Mouse (Mus musculus) natural killer cell, adult 2 months (primary cell): ENCODE data around the gene Eepd1.

Source experiments
- DNase-seq, 2 experiments: peaks; one replicate each; pipeline ENCODE4 v3.0.0; 2022; ENCODE audit warnings: low spot score in 2 of 2

The Eepd1 gene

DNA sequence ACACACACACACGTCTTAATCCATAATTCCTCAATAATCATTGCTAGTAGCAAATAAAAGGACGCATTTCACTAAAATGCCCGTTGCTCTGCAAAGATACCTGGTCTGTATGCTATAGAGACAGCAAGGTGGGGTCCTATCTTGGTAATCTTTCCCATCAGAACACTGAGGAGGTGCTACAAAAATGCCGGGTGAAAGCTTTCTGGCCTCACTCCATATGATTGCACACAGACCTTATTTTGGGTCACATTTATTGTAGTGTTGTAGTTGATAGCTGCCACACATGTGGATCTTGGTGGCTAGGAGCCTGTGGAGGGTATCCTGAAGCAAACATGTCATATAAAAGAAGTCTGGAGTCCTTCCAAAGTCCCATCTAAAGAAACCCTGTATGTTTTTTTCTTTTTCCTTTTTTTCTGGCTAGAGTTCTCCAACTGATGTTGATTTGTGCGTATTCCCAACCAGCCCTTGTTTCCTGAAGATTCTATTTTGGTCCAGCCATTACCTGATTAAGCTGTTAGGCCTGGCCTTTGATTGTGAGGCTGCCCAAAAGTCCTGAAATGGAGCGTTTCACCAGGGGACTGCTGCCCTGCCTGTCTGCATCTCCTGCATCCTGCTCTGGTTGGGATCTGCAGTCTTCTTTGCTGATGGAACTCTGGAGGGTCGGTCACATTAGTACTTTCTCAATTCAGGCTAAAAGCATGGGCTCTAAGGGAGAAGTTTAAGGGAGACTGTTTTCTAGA is 8.0 kb downstream of the Eepd1 start:
- no peak for DNase-seq

DNA sequence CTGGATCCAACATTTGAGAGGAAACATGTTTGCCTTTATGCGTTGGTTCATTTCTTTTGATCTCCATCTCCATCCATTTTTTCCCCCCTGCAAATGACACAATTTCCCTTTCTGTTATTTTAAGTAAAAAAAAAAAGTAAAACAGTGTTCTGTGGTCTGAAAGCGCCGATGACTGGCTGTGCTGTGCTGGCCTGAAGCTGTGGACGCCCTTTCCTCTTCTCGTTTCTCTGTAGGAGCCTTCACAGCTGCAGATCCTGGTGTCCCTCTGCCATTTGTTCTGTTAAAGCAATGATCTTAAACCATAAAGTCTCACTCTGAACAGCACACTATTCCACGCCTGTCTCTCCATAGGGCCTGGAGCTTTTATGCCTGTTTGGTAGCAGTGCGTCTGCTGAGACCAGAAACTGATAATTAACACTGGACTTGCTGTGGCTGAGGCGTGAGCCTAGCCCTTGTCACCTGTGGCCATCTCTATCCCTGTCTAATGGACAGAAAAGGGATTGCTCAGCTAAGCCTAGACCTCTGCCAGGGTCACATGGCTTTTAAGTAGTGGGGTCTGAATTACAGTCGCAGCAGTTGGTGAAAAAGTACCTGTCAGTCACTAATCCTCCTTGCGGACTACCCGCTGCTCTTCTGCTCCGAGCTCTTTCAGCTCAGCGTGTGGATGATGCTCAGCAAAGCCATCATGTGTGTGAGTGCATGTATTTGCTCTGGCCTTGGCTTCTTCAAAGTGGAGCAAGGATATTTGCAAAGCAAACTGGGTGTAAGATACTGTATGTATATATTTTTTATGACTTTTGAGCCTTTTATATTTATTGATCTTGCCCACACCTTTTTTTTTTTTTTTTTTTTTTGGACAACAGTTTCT is 9.2 kb downstream of the Eepd1 start:
- DNase-seq: no peak

DNA sequence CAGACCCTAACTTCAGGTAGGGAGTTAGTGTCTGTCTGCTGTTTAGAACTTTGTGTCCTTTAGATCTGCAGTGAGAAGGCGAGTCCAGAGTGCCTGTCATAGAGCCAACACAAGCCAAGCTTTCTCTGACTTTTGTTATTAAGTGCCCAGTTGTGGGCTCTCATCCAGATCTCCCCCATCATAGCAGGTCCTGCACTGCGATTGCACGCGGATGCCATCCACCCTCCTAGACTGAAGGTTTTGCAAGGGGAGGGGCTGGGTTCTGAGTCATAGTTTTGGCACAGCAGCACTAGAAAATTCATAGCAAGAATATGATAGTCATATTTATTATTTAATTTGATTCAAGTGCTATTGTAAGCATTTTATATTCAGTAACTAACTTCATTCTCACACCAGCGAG is 12.6 kb downstream of the Eepd1 start:
- DNase-seq: no peak

DNA sequence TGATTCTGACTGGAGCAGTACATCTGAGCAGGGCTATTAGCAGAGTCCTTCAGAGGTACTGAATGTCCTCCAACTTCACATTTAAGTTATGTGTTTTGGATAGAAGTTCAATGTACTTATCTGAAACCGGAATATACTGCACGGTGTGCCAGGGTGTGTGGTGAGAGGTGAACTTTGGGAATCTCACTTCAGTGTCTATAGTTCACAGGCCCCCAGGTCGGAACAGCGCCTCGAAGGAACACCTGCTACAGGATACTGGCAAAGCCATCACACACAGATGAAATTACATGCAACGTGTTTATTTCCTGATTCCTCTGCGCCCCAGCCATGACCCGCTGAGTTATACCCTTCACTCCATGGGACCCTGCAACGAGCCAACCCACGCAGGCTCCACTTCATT is 14.3 kb downstream of the Eepd1 start:
- DNase-seq: no peak

DNA sequence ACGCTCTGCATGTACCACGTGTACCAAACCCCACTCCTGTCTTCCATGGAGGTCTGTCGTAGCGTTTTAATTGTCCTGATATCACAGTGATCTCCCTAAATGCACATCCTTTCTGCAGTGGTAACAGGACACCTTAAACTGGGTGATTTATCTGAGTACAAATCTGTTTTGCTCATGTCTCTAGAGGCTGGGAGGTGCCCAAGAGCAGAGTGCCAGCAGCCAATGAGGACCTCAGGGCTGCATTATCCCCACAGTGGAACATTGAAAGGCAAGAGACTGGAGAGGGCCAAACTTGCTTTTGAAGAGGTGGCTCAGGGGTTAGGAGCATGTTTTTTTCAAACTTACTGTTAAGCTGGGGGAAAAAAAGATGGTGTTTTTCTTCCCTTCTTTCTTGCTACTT is 14.8 kb downstream of the Eepd1 start:
- no peak for DNase-seq

DNA sequence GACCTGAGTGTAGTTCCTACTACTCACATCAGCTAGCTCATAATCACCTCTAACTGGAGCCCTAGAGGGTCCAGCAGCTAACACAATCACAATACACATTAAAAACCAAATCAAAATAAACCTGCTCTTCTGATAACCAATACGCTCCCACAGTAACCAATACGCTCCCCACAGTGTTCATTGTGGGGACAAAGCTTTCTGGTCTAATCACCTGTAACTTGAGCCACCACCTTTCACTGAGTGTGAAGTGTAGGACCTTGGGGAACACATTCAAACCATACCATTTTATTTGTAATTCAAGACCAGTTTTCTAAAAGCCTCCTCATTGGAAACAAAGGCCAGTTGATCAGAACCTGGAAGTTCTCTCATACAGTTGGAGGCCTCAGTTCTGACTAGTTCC is 15.4 kb downstream of the Eepd1 start:
- no peak for DNase-seq

DNA sequence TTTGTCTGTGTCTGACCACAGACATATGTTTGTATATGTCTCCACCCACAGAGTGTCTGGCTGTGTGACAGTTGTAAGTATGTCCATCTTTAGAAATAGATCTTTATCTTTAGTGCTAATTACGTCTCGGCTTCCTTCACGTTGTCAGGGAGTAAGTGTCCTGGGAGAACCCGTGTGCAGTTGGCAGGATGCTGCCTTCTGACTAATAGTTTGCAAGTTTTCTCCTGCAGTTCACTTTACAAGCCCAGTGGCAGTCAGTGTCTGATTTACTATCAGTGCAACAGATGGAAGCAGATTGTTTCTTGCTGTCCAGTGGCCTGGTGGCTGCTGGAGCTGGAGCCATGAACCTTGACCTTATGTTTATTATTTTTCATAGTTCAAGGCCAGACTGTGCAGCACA is 17.4 kb downstream of the Eepd1 start:
- DNase-seq: no peak

DNA sequence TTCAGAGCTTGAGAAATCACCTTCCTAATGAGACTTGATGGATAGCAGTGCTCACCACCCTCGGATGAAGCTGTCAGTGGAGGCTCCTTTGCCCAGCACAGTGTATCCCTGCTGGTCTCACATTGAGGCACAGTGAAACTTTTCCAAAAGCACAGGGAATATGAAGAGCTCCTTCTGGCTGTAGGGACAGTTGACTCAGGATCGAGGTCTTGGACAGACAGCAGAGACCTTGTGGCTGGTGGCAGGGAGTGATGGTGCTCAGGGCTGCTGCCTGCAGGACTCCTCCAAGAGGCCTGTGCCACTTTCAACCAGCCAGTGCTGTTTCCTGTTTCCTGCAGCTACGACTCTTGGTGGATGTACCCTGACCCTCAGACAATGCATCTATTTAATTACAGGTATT is 18.0 kb downstream of the Eepd1 start:
- DNase-seq: no peak

DNA sequence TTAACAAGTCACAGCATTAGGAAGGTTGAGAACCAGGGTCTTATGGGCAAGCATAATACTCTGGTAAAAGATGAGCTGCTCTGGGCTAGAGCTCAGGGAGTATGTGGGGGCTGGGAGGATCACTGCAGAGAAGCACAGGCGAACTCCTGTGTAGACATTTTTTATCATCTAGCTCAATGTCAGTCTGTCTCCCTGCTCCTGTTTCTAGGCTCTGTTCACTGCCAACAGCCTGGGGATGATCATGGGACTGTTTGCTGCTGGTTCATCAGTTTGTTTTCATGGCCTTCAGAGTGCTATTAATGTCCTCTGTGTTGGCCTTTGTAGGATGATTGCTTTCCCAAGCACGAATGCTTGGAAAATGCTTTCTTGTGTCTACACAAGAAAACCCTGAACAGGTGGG is 18.7 kb downstream of the Eepd1 start:
- DNase-seq: no peak

DNA sequence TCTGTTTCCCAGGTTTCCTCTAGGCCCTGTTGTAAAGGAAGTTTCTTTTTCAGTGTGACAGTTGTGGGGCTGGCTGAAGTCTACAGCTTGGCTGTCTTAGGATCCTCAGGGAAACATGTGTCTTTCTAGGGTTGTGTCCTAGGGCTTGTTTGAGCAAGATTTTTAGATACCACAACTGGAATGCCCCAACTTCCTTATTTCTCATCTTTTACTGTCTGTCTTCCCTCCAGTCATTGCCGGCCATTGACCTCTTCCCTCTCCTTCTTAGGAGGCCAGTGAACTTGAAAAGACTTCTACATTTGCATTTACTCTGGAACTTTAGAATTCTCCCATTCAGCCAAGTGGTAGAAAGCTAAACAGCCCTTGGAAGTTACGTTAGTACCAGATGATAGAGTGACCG is 27.5 kb downstream of the Eepd1 start:
- no peak for DNase-seq

DNA sequence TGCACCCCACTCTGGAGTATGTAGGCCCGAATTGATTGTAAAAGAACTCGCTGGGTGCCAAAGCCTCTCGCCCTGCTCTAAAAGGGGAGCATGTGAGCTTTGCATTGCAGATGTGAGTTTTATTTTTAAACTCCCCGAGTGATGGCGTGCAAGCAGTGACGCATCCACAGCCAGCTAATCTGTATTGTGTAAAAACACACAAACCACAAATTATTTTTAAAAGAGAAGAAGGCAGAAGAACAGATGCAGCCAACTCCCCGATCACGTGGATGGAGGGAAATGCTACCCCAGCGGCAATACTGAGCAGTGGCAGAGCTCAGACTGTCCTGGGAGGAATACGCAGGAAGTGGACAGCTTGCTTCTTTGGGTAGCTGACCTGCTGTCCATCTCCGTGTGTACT is 29.2 kb downstream of the Eepd1 start:
- DNase-seq: peak in 1 of 2 experiments; percentile 4

DNA sequence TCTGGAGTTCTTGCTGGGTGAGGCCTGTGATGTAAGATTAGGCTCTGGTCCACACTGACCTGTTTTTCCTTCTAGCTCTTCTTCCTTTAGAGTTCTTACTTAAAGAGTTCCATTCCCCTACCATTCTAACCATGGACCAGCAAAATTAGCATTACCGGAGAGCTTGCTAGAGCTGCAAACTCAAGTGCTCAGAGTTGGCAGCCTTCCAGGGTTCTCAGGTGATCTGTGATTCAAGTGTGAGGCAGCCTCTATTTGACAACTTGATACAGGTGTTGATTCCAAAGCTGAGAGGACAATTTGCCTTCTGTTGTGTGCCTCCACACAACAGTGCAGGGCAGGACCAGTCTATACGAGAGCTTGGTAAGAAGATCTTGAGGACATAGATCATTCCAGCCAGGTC is 31.7 kb downstream of the Eepd1 start:
- no peak for DNase-seq

DNA sequence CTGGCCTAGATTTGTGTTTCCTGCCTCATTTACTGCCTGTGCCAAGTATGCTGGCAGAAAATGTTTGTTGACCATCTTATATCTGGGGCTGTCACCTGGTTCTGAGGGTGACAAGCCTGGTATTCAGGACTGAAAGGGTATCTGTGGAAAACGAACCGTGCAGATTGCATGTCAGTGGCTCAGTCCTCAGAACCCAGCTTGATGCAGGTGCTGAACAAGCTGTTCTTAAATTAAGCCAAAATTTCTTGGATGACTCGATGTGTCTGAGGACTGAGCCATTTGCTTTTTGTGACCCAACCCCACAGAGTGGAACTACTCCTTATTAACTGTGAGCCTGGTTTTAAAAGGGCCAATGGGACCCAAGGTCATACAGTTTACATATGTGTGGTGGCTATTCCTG is 32.2 kb downstream of the Eepd1 start:
- no peak for DNase-seq

DNA sequence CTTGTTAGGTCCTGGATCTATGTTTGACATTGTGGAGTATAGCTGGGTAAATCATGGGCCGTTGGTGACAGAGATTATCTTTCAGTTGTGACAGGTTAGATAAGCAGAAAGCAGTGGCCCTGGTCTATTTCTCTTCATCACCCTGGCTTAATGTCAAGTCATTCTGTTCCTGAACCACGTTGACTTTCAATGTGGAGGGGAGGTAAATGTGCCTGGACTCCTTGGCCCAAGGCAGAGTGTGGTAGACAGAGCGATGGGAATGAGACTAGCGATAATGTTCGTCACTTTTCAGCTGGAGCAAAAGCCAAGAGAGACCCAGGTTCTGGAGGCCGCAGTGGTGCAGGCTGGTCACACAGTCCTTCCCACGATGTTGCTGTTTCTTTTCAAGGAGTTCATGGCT is 35.3 kb downstream of the Eepd1 start:
- no peak for DNase-seq

DNA sequence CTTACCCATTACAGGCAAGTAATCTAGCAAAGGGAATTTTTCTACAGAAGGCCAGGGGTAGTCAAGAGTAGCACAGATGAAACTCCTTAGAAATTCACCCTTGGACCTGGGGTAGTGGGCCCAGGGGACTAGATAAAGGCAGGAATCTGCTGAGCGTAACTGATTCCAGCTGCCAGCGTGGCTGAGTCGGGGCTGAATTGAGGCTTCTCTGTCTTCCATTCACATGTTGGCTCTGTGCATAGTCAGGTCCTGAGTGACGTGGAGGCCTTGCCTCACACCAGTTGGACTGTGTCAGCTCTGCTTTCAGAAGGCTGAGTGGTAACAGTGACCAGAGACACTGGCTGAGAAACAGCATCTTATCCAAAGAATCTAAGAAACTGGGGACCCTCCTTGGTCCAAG is 36.6 kb downstream of the Eepd1 start:
- DNase-seq: no peak

DNA sequence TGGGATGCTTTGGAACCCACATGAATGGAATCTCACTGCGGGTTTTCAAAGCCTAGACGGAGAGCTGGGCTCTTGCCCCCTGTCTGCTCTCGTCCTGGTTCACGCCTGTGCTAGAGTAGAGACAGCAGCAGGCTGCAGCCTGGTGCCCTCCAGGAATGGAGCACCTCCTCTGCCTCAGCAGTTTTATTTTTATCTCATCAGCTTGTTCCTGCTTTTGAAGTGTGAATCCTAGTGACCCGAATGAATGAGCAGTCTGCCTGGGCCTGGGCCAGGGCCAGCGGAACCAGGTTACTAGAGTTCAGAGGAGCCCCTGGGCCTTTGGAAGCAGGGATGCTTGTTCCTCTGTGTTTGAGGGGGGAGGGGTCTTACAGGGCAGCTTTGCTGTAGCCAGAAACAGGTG is 37.8 kb downstream of the Eepd1 start:
- DNase-seq: no peak

DNA sequence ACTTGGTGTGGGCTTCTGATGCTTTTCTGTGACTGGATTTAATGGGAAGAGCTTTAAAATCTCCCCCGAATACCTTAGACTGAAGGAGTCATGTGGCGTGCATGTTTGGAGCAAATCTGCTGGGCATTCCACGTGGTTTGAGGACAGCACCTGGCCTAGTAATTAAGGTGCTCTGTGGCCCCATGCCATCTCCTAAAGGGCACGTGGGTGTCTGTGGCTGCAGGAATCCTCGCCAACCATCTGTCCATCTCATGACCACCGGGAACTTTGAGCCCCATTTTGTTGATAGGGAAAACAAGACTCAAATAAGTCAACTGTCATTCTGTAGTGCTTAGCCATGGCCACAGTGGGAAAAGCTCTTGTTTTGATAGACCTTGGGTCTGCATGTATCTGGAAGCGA is 39.5 kb downstream of the Eepd1 start:
- DNase-seq: no peak

DNA sequence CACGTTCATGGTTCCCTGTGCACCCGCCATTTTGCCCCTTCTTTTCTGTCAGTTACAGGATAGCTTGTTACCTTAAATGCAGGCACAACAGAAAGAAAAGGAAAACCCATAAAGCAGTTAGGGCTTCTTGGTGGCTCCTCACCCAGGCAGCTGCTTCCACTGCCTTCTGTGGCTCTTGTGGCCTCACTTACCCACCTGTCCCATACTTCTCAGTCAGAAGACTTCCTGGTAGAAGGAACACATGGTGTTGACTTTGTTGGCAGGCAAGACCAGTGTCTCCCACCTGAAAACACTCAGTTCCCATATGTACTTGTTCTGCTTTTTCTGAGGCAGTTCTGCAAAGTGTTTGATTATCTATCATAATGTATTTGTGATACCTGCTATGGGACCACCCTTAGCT is 40.5 kb downstream of the Eepd1 start:
- no peak for DNase-seq

DNA sequence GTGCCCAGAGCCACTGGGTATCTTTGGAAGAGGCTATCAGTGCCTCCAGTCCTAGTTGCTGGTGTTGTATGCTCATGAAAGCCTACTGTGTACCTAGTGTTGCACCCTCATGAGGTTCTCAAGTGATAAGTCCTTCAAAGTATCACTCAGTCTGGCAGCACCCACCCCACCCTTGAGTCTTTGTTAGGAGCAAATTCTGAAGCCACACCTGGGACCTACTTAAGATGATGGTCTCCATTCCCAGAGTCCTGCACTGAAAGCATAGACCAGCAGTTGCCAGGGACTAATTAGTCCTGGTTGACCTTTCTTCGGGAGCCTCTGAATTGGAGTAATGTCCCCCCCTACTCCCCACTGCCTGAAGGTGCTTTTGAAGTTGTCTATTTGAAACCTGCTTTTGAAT is 45.2 kb downstream of the Eepd1 start:
- DNase-seq: no peak

DNA sequence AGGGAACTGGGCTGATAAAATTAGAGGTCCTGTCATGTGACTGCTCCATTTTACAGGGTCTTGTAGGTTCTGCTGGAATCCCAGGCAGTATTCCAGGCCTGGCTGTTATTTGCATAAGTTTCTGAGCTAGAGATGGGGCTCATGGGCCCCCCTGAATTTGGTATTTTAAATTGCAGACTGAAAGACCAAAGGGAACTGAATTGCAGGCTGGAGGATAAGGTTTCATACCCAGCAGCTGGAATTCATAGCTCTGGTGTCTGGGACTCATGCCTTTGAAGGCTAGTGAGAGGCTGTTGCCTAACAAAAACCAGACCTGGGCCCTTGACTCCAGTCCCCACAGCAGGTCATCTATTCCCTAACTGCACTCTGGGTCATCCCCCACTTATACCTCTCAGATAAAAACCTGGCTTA is 45.6 kb downstream of the Eepd1 start:
- DNase-seq: no peak

DNA sequence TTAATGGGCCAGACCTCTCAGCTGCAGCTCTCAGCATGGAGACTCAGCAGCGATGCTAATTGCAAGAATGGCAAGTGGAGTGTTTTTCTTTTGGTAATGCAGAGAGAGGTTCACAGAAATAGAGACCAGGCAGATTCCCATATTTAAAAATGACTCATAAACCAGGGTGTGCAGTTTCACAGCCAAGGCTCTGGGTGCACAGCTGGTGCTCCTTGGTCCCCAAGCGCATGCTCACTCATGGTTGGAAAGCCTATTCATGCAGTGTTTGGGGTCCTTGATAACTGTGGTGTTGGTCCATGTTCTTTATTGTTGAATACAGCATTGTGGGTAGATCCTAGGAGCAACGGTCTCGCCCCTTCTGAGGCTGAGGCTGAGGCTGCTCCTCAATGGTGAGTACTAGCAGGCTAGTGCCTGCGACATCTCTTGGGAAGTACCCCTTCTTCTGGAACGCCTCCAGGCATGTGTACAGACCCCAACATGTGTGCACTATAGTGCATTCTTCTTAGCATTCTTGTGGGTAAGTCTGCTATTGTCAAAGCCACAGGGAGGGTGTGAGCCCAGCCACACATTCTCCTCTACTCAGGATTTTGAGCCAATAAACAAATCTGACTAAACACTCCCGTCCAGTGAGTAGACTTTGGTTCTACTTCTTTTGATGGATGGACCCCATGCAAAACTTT is 46.2 kb downstream of the Eepd1 start:
- no peak for DNase-seq

DNA sequence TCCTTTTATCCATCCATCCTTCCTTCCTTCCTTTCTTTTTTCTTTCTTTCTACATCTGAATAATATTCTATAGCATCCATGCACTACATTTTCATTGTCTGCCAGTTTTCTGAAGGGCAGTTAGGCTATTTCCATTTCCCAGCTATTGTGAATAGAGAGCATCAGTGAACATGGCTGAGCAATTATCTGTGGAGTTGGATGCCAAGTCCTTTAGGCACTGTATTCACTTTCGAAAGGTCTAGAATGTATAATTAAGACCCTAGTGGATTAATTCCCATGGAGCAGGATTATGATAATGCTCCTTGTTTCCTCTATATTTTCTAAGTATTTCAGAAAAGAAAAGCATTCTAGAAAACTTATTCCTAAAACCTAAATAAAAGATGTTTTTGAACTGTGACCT is 50.3 kb downstream of the Eepd1 start:
- no peak for DNase-seq

DNA sequence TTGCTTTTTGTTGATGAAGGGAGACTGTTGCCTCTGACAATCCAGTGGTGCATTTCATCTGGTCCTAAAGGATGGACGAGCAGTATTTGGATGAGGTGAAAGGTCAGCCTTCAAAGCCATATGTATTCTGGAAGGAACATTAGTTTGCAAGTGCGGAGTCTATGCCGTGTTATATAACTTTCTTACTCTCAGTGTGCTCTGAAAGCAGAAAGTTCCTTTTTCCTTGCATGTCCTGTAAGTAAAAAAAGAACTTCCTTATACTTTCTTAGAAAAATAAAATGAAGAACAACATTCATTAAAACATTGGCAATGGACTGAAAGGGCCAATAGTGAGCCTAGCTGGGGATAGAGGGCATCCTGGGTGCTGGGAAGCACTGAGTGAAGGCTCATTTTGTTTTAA is 50.8 kb downstream of the Eepd1 start:
- DNase-seq: no peak
